Mouse (Mus musculus) embryonic fibroblast, embryonic 13.5 days (primary cell): ENCODE results near the gene Bcl2l14.

Experiments used
- CTCF ChIP-seq: IDR thresholded peaks from 2 replicates; pipeline ENCODE4 v1.5.1; 2011; ENCODE audit warnings: mild to moderate bottlenecking, control low read depth, low read length, moderate library complexity, borderline replicate concordance; ENCODE audit not compliant: insufficient read depth
- POLR2A ChIP-seq: IDR thresholded peaks from 2 replicates; pipeline ENCODE4 v1.6.1; 2011; ENCODE audit warnings: low read depth, mild to moderate bottlenecking, control low read depth, low read length, moderate library complexity

DNA sequence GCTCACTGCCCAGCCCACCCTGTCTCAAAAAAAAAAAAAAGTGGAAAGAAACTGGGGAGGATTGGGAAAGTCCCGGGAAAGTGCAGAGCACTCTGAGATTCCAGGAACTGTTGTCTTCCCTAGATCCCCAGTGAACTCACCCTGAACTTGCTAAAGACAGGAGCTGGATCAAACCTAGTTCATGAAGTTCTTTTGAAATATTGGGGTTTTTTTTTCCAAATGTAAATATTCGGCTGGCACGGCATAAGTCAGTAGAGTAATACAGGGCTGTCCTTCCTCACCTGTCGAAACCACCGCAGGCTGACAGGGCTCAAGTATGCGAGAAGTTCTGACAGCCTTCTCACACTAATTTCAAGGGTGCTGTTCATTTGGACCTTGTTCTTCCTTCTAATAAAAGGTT is 38.5 kb upstream of the Bcl2l14 start:
- TF ChIP-seq CTCF (no peak), POLR2A (no peak)
